In the genomic region with DNA sequence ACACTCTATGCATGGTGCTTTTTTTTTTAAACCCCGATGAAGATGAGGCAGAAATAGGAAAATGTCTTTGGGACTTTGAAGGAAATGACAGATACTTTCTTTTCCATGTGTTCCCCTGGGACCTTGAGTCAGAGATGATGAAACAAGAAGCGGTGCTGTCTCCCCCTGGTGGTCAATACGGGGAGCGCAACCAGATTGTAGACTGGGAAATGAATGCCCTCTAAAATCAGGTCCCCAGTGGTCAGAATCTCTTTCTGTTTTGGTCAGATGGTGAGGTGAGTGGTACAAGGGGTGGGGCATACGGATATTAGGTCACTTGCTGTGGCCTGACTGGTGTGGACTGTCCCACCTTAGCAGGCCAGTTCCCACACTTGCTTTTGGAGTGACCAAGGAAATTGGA, we compare ENCODE assay signal across 8 mouse cellular contexts. TPM values are rescaled to one million over a fixed set of nuclear protein-coding genes. Genes with fewer than 3 reads are reported as not detected.
DNase-seq lines count a peak whose midpoint lies in the region; ATAC-seq and TF ChIP-seq lines count a peak whose summit lies in the region.

No protein-coding gene starts in this region.

- no peak overlapping the region for H3K27ac ChIP-seq in forebrain, postnatal 0 days (ENCODE audit: low read depth, low read length)
- no peak overlapping the region for H3K27ac ChIP-seq in forebrain, embryonic 13.5 days

- no peak overlapping the region for H3K4me3 ChIP-seq in forebrain, postnatal 0 days (ENCODE audit: low read depth, low read length)
- H3K4me3 ChIP-seq in forebrain, embryonic 13.5 days: no peak overlapping the region

- WGBS in forebrain, postnatal 0 days: 6% methylated on average over 5 of the region's 5 CpGs
- WGBS in forebrain, embryonic 13.5 days: 5% methylated on average over 5 of the region's 5 CpGs

- no peaks in the 10 kb centered on the region for H3K9me3 ChIP-seq in forebrain, postnatal 0 days (ENCODE audit: low read length)
- no peaks in the 10 kb centered on the region for H3K9me3 ChIP-seq in forebrain, embryonic 13.5 days (replicated peaks)

- H3K27me3 ChIP-seq in forebrain, postnatal 0 days (ENCODE audit: insufficient read depth, low read length): no peaks in the 10 kb centered on the region; the same call in 1 of the 2 replicates
- peaks cover 14% of the 10 kb centered on the region for H3K27me3 ChIP-seq in forebrain, embryonic 13.5 days

- no peak overlapping the region for H3K4me2 ChIP-seq in forebrain, postnatal 0 days (ENCODE audit: low read depth)
- H3K4me2 ChIP-seq in forebrain, embryonic 13.5 days: no peak overlapping the region

- H3K4me1 ChIP-seq in forebrain, postnatal 0 days (ENCODE audit: insufficient read depth): no peaks in the 10 kb centered on the region
- H3K4me1 ChIP-seq in forebrain, embryonic 13.5 days: no peaks in the 10 kb centered on the region

- peak; percentile 78 for DNase-seq in forebrain, postnatal 0 days
- DNase-seq in R1 (ENCODE audit: low read depth, low spot score): peak; percentile 79
- peak; percentile 87 to 93 for DNase-seq in cerebellum, postnatal 10 days
- DNase-seq in gastrocnemius, postnatal 25 days: peak; percentile 36
- peak; percentile 65 for DNase-seq in layer of hippocampus, adult 9-10 months (ENCODE audit: low spot score)
- peak; percentile 21 to 68 for DNase-seq in spleen, adult 18-20 months

- TF ChIP-seq CTCF in forebrain, postnatal 0 days (IDR thresholded peaks at IDR 0.05; ENCODE audit: low read depth): peak; percentile 91

- H3K9ac ChIP-seq in forebrain, postnatal 0 days: no peak overlapping the region
- H3K9ac ChIP-seq in forebrain, embryonic 13.5 days: no peak overlapping the region

- ATAC-seq in forebrain, postnatal 0 days: peak; percentile 47; the same call in 1 of the 2 replicates
- no peak for ATAC-seq in forebrain, embryonic 13.5 days
- peak; percentile 71 for ATAC-seq in megakaryocyte progenitor cell, adult 5-6 weeks (replicated peaks; ENCODE audit: poor library complexity)

- H3K36me3 ChIP-seq in forebrain, postnatal 0 days (ENCODE audit: insufficient read depth): no peaks in the 10 kb centered on the region
- no peaks in the 10 kb centered on the region for H3K36me3 ChIP-seq in forebrain, embryonic 13.5 days (ENCODE audit: poor library complexity, severe bottlenecking)

RNA-seq across cellular contexts. Expression of a gene that starts 9.4 kb away (rescaled TPM):
- 26.3 and 28.8 TPM in 2 replicates for total RNA-seq in forebrain, postnatal 0 days (2014; rRNA removed)
- 27.1 and 27.4 TPM in 2 replicates for polyA plus RNA-seq in forebrain, postnatal 0 days (2015; fragmentation: Nextera tagmentation; extraction: Ambion mirVana)
- 28.2 and 31.6 TPM in 2 replicates for polyA plus RNA-seq in forebrain, embryonic 13.5 days (2015; fragmentation: Nextera tagmentation; extraction: Ambion mirVana)
- 10 to 100 TPM; 21.5 to 21.9 TPM for total RNA-seq in gastrocnemius, postnatal 25 days (2021)
- 23.5 and 23.7 TPM in 2 replicates for total RNA-seq in megakaryocyte progenitor cell, adult 5-6 weeks (2015)
- total RNA-seq in megakaryocyte progenitor cell, adult 5-6 weeks (2017): 5.7 and 6.9 TPM in 2 replicates

RNA-seq across cellular contexts. Expression of a gene that starts 28.8 kb away (rescaled TPM):
- total RNA-seq in forebrain, postnatal 0 days (2014; rRNA removed): 0.38 TPM in 1 of 2 replicates, not detected in the other
- 0.06 and 0.11 TPM in 2 replicates for polyA plus RNA-seq in forebrain, postnatal 0 days (2015; fragmentation: Nextera tagmentation; extraction: Ambion mirVana)
- polyA plus RNA-seq in forebrain, embryonic 13.5 days (2015; fragmentation: Nextera tagmentation; extraction: Ambion mirVana): 0.12 and 0.13 TPM in 2 replicates
- total RNA-seq in gastrocnemius, postnatal 25 days (2021): not detected
- total RNA-seq in megakaryocyte progenitor cell, adult 5-6 weeks (2015): not detected in 2 replicates
- total RNA-seq in megakaryocyte progenitor cell, adult 5-6 weeks (2017): 0.12 TPM in 1 of 2 replicates, not detected in the other

Comparison
In these comparisons a context has a peak if more than half of its experiments do, and no peak if none do; other contexts are left out.
1. DNase-seq: peak in every context shown above with its lines; median percentile 90 in cerebellum, postnatal 10 days; 79 in R1; 78 in forebrain, postnatal 0 days; 65 in layer of hippocampus, adult 9-10 months; 44 in spleen, adult 18-20 months; 36 in gastrocnemius, postnatal 25 days.